Mouse (Mus musculus) ES-Bruce4 (cell line): Measurements from ENCODE around the gene Sap18b. TPM values are rescaled to one million over a fixed set of nuclear protein-coding genes. Genes with fewer than 3 reads are reported as not detected.

Experiments used
- H3K27ac ChIP-seq: 2 replicates; pipeline ENCODE4 v1.5.1; 2012; ENCODE audit warnings: low read length, inconsistent platforms; ENCODE audit not compliant: insufficient read depth
- H3K27me3 ChIP-seq: 2 replicates; pipeline ENCODE4 v1.6.1; 2012; ENCODE audit warnings: mild to moderate bottlenecking, low read length, inconsistent platforms; ENCODE audit not compliant: control insufficient read depth, poor library complexity, insufficient read depth, severe bottlenecking
- H3K36me3 ChIP-seq: 2 replicates; pipeline ENCODE4 v1.6.1; 2012; ENCODE audit warnings: inconsistent platforms, mild to moderate bottlenecking, low read length, moderate library complexity; ENCODE audit not compliant: control insufficient read depth, poor library complexity, insufficient read depth, severe bottlenecking
- H3K4me1 ChIP-seq: one replicate; pipeline ENCODE4 v1.8.1; 2011; ENCODE audit warnings: low read length; ENCODE audit not compliant: control insufficient read depth, insufficient read depth
- H3K4me3 ChIP-seq: 2 replicates; pipeline ENCODE4 v1.5.1; 2011; ENCODE audit warnings: low read depth, mild to moderate bottlenecking, low read length
- H3K9ac ChIP-seq: 2 replicates; pipeline ENCODE4 v1.6.1; 2012; ENCODE audit warnings: low read depth, mild to moderate bottlenecking, inconsistent platforms; ENCODE audit not compliant: poor library complexity, severe bottlenecking
- H3K9me3 ChIP-seq: replicated peaks from 2 replicates; pipeline ENCODE4 v1.6.1; 2012; ENCODE audit warnings: mild to moderate bottlenecking, low read length, inconsistent platforms; ENCODE audit not compliant: control insufficient read depth, poor library complexity, insufficient read depth, severe bottlenecking
- CTCF ChIP-seq: IDR thresholded peaks from one replicate; pipeline ENCODE4 v1.8.1; 2011; ENCODE audit warnings: low read depth, low read length
- EP300 ChIP-seq: IDR thresholded peaks from 2 replicates; pipeline ENCODE4 v1.6.1; 2011; ENCODE audit warnings: low read depth, low read length; ENCODE audit not compliant: insufficient read depth
- POLR2A ChIP-seq: IDR thresholded peaks from one replicate; pipeline ENCODE4 v1.8.1; 2011; ENCODE audit warnings: low read length; ENCODE audit not compliant: insufficient read depth
- polyA plus RNA-seq: library from polyadenylated mRNA; stranded (reverse); fragments of >200 nt; gene quantifications from 2 replicates; pipeline ENCODE4 v1.2.4, GENCODE M21; 2011; ENCODE audit warnings: low read depth; ENCODE audit not compliant: missing spikeins, insufficient read depth, insufficient read length

The Sap18b gene
- polyA plus RNA-seq, 1 experiment = 169 TPM

DNA sequence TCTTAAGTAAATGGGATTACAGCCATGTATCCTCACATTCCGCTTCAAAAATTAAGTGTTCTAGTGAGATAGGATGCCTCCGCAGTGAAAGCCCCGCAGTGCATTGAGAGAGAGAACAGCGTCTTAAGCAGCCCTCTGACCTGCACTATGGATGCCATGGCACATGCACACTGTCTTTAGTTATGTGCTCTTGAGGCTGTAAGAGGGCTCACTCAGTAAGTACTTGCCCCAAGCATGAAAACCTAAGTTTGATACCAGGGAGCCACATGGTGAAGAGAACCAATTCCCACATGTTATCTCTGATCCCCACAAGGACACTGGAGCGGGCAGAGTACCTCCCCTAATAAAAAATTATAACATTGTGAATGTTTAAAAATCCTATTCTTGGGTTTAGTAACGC lies 26.0 kb upstream of the Sap18b start:
- H3K9me3 ChIP-seq = no peaks in the 10 kb centered on the region
- H3K27me3 ChIP-seq = no peaks in the 10 kb centered on the region
- TF ChIP-seq POLR2A (no peak), CTCF (no peak), EP300 (no peak)
- H3K27ac ChIP-seq = no peak overlapping the region; the same call in 1 of the 2 replicates
- peaks cover 47% of the 10 kb centered on the region for H3K36me3 ChIP-seq
- H3K4me3 ChIP-seq = no peak overlapping the region
- no peak overlapping the region for H3K9ac ChIP-seq
- H3K4me1 ChIP-seq = peaks cover 3% of the 10 kb centered on the region

DNA sequence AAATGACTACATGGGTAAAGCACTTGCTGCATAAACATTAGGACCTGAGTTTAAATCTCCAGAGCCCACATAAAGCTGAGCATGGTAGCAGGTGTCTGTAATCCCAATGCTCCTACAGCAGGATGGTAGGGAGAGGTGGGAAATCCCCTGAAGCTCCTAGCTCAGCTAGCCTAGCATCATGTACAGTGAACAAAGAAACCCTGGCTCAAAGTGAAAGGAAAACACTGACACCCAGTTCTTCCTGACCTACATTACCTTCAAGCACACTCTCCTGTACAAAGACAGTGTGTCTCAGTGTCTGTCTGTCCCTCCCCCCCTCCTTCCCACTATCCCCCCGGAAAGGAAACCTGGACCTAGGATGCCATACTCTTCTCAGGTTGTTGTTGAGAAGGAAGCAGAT lies 25.3 kb upstream of the Sap18b start:
- Histone ChIP-seq H3K9ac (no peak overlapping the region), H3K4me1 (peaks cover 3% of the 10 kb centered on the region), H3K36me3 (peaks cover 52% of the 10 kb centered on the region), H3K27ac (peak overlapping the region; percentile 19; the same call in 1 of the 2 replicates), H3K27me3 (no peaks in the 10 kb centered on the region), H3K9me3 (no peaks in the 10 kb centered on the region), H3K4me3 (no peak overlapping the region)
- TF ChIP-seq POLR2A (no peak), CTCF (no peak), EP300 (no peak)

GRCm38 (mm10) chr8:95800353-95800752 lies 24.8 kb upstream of the Sap18b start:
- peak overlapping the region; percentile 19; the same call in 1 of the 2 replicates for H3K27ac ChIP-seq
- no peaks in the 10 kb centered on the region for H3K9me3 ChIP-seq
- TF ChIP-seq EP300 = no peak
- TF ChIP-seq CTCF = no peak
- TF ChIP-seq POLR2A = no peak
- H3K4me3 ChIP-seq = no peak overlapping the region
- H3K27me3 ChIP-seq = no peaks in the 10 kb centered on the region
- no peak overlapping the region for H3K9ac ChIP-seq
- peaks cover 3% of the 10 kb centered on the region for H3K4me1 ChIP-seq
- peaks cover 56% of the 10 kb centered on the region for H3K36me3 ChIP-seq

DNA sequence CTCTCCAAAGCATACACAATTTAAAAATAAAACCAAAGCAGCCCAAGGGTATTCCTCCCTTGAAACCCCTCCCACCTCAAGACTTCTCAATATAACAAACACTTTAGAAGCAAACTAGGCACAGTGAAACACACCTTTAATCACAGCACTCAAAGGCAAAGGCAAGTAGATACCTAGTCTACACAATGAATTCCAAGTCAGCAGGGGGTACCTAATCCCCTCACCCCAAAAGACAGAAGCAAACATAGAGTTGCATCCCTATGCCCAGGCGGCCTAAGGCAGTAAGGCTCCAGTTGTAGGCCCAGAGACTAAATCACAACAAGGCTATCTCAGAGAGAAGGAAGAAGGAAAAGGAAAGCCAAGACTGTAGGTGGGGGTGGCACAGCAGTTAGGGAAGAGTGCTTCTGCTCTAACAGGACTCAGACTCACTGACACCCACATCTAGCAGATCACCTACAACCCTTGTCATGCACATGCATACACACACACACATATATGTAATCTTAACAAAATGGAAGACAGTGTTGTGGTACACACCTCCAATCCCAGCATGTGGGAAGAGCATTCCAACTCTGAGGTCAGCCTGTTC lies 23.6 kb upstream of the Sap18b start:
- no peaks in the 10 kb centered on the region for H3K27me3 ChIP-seq
- no peak overlapping the region; the same call in 1 of the 2 replicates for H3K27ac ChIP-seq
- peaks cover 3% of the 10 kb centered on the region for H3K4me1 ChIP-seq
- no peaks in the 10 kb centered on the region for H3K9me3 ChIP-seq
- TF ChIP-seq CTCF (no peak), POLR2A (no peak), EP300 (no peak)
- H3K9ac ChIP-seq = no peak overlapping the region
- H3K4me3 ChIP-seq = no peak overlapping the region
- peaks cover 56% of the 10 kb centered on the region for H3K36me3 ChIP-seq

DNA sequence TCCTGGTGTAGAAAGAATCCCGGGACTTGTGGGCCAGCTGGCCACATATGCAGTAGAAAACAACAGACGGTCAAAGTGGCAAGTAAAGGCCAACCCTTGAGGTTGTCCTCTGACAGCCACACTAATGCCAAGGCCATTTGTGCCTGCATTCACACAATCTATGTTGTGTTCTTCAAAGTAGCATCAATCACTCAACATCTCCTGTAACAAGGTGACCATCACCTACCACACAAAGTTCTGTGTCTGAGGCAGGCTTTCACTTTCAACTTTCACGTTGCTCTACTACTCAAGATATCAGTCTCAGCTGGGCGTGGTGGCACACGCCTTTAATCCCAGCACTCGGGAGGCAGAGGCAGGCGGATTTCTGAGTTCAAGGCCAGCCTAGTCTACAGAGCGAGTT lies 22.9 kb upstream of the Sap18b start:
- H3K4me1 ChIP-seq = peaks cover 3% of the 10 kb centered on the region
- peaks cover 56% of the 10 kb centered on the region for H3K36me3 ChIP-seq
- TF ChIP-seq POLR2A (no peak), EP300 (no peak), CTCF (no peak)

GRCm38 (mm10) chr8:95805482-95805881 lies 19.7 kb upstream of the Sap18b start:
- H3K36me3 ChIP-seq = peaks cover 36% of the 10 kb centered on the region
- H3K9me3 ChIP-seq = no peaks in the 10 kb centered on the region
- H3K4me1 ChIP-seq = no peaks in the 10 kb centered on the region
- peak overlapping the region; percentile 37 for H3K4me3 ChIP-seq
- H3K27me3 ChIP-seq = no peaks in the 10 kb centered on the region
- TF ChIP-seq CTCF (no peak), EP300 (no peak)
- H3K27ac ChIP-seq = no peak overlapping the region
- H3K9ac ChIP-seq = peak overlapping the region; percentile 99

More for the DNA sequence above, 22.9 kb upstream of the Sap18b start:
- no peak overlapping the region for H3K9ac ChIP-seq
- no peaks in the 10 kb centered on the region for H3K9me3 ChIP-seq
- no peak overlapping the region for H3K4me3 ChIP-seq
- no peaks in the 10 kb centered on the region for H3K27me3 ChIP-seq
- no peak overlapping the region for H3K27ac ChIP-seq
